Mouse (Mus musculus) hindbrain, embryonic 16.5 days (tissue): ENCODE data around the gene Entpd1. TPM values are rescaled to one million over a fixed set of nuclear protein-coding genes. Genes with fewer than 3 reads are reported as not detected.

Experiments used
- ATAC-seq: fragments of 200-750 bp; cut with Nextera tagmentation; 2 replicates; pipeline ENCODE4 v1.8.0; 2017; ENCODE audit warnings: moderate TSS enrichment, moderate library complexity
- H3K27ac ChIP-seq: fragments of 300-500 bp; sonication (generic); 2 replicates; pipeline ENCODE4 v1.5.1; 2014; ENCODE audit warnings: low read depth, mild to moderate bottlenecking, control low read depth, low read length, moderate library complexity
- H3K27me3 ChIP-seq: fragments of 300-500 bp; sonication (generic); replicated peaks from 2 replicates; pipeline ENCODE4 v1.6.1; 2014; ENCODE audit warnings: low read length; ENCODE audit not compliant: control insufficient read depth, insufficient read depth
- H3K36me3 ChIP-seq: fragments of 300-500 bp; sonication (generic); 2 replicates; pipeline ENCODE4 v1.6.1; 2014; ENCODE audit warnings: mild to moderate bottlenecking, low read length, moderate library complexity, mixed read lengths; ENCODE audit not compliant: control insufficient read depth, insufficient read depth
- H3K4me1 ChIP-seq: fragments of 300-500 bp; sonication (generic); 2 replicates; pipeline ENCODE4 v1.6.1; 2014; ENCODE audit warnings: low read depth, low read length; ENCODE audit not compliant: control insufficient read depth, insufficient read depth
- H3K4me2 ChIP-seq: fragments of 300-500 bp; sonication (generic); 2 replicates; pipeline ENCODE4 v1.6.1; 2014; ENCODE audit warnings: mild to moderate bottlenecking, low read length, control low read depth, moderate library complexity
- H3K4me3 ChIP-seq: fragments of 300-500 bp; sonication (generic); 2 replicates; pipeline ENCODE4 v1.5.1; 2014; ENCODE audit warnings: mild to moderate bottlenecking, low read length, control low read depth, moderate library complexity
- H3K9ac ChIP-seq: fragments of 300-500 bp; sonication (generic); 2 replicates; pipeline ENCODE4 v1.6.1; 2014; ENCODE audit warnings: low read depth, mild to moderate bottlenecking, control low read depth, low read length, moderate library complexity
- H3K9me3 ChIP-seq: fragments of 300-500 bp; sonication (generic); 2 replicates; pipeline ENCODE4 v1.6.1; 2014; ENCODE audit warnings: mild to moderate bottlenecking, low read length, moderate library complexity; ENCODE audit not compliant: control insufficient read depth
- WGBS: fragments of 180-500 bp; shearing (Covaris S2); extraction: QIAGEN DNeasy Blood & Tissue Kit; methylation state at CpG from one replicate; pipeline ENCODE4 v1.1.7; 2014; 5-methylcytosine and 5-hydroxymethylcytosine counted together
- polyA plus RNA-seq: library from polyadenylated mRNA; unstranded; fragments of >200 nt; fragmentation: Nextera tagmentation; extraction: Ambion mirVana; gene quantifications from 2 replicates; pipeline ENCODE4 v1.2.1, GENCODE M21; 2015

The Entpd1 gene
- polyA plus RNA-seq, 1 experiment from 2014 or later: 8.1 TPM

- Histone ChIP-seq H3K27me3 (no peaks in the 10 kb centered on the region), H3K36me3 (no peaks in the 10 kb centered on the region), H3K4me1 (peaks cover 13% of the 10 kb centered on the region), H3K4me2 (peak overlapping the region; percentile 53), H3K27ac (peak overlapping the region; percentile 86), H3K9ac (peak overlapping the region; percentile 60), H3K9me3 (no peaks in the 10 kb centered on the region), H3K4me3 (peak overlapping the region; percentile 24)
- WGBS: 13% methylated on average over 17 of the region's 17 CpGs
- peak; percentile 96 for ATAC-seq
These were observed 124.7 kb downstream of the Entpd1 start for GRCm38 (mm10) chr19:40736680-40737512.

GRCm38 (mm10) chr19:40737613-40738012 lies 125.4 kb downstream of the Entpd1 start:
- no peaks in the 10 kb centered on the region for H3K27me3 ChIP-seq
- no peaks in the 10 kb centered on the region for H3K36me3 ChIP-seq
- no peaks in the 10 kb centered on the region for H3K9me3 ChIP-seq
- 58% methylated on average over 5 of the region's 5 CpGs for WGBS
- H3K4me3 ChIP-seq: no peak overlapping the region
- peak; percentile 31 for ATAC-seq
- peak overlapping the region; percentile 53 for H3K4me2 ChIP-seq
- peaks cover 13% of the 10 kb centered on the region for H3K4me1 ChIP-seq
- H3K9ac ChIP-seq: peak overlapping the region; percentile 60
- H3K27ac ChIP-seq: peak overlapping the region; percentile 86

DNA sequence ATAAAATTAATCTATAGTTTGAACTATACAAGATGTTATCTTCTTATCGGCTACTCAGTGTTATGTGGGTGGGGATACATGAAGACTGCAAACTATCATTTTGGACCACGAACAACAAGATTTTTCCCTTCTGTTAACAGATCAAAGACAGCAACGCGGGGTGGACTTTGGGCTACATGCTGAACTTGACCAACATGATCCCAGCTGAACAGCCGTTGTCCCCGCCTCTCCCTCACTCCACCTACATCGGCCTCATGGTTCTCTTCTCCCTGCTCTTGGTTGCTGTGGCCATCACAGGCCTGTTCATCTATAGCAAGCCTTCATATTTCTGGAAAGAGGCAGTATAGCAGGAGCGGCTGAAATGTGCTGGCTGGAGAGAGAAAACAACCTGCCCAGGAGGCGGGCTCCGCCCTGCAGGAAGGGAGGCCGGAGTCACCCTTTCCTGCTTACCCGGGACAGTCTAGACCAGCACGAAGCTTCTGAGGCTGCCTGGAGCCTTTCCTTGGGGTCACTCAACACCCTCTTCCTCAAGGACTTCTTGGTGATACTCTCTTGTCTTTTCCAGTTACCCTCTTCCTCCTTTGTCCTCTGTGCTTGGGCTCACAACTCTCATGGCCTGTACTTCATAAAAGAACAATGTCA lies 126.6 kb downstream of the Entpd1 start:
- WGBS: 89% methylated on average over 13 of the region's 13 CpGs
- Histone ChIP-seq H3K9ac (no peak overlapping the region), H3K36me3 (no peaks in the 10 kb centered on the region), H3K27ac (no peak overlapping the region), H3K27me3 (no peaks in the 10 kb centered on the region), H3K9me3 (no peaks in the 10 kb centered on the region), H3K4me2 (no peak overlapping the region), H3K4me3 (no peak overlapping the region), H3K4me1 (peaks cover 13% of the 10 kb centered on the region)
- ATAC-seq: no peak

DNA sequence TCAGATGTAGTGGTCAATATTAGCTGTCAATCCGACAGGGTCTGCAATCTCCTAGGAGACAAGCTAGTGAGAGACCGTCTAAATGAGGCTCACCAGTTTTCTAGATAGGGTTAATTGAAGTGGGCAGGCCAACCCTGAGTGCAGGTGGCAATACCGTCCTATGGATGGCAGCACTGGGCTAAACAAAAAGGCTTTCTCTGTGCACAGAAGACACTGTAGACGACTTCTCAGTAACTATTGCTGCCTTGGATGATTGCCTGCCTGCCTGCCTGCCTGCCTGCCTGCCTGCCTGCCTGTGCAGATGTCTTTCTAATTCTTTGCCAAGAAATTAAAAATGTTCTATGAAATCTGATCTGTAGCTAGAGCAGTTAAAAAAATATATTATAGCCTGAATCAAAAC lies 134.4 kb downstream of the Entpd1 start:
- H3K4me2 ChIP-seq: no peak overlapping the region

GRCm38 (mm10) chr19:40748559-40748958 lies 136.4 kb downstream of the Entpd1 start, which contains the start of gene Cc2d2b:
Cc2d2b (plus strand) TSS chr19:40748753.
- H3K4me3 ChIP-seq: no peak within 1 kb of the TSS
- H3K4me1 ChIP-seq: no peaks in the 10 kb centered on the region
- 0 out of 2 replicates have a peak, but pooled peaks have one; percentile 24 for ATAC-seq
- H3K36me3 ChIP-seq: no peaks in the 10 kb centered on the region
- no peaks in the 10 kb centered on the region for H3K27me3 ChIP-seq
- no peak within 1 kb of the TSS for H3K27ac ChIP-seq
- 74% methylated on average over 16 of the region's 17 CpGs for WGBS
- H3K4me2 ChIP-seq: peak within 1 kb of the TSS; percentile 14; the same call in 1 of the 2 replicates
- no peak within 1 kb of the TSS for H3K9ac ChIP-seq
- H3K9me3 ChIP-seq: no peaks in the 10 kb centered on the region

More for the DNA sequence above, 134.4 kb downstream of the Entpd1 start:
- Histone ChIP-seq H3K27ac (no peak overlapping the region), H3K27me3 (no peaks in the 10 kb centered on the region), H3K4me1 (no peaks in the 10 kb centered on the region), H3K36me3 (no peaks in the 10 kb centered on the region), H3K9ac (no peak overlapping the region), H3K4me3 (no peak overlapping the region), H3K9me3 (no peaks in the 10 kb centered on the region)
- 42% methylated on average over 4 of the region's 4 CpGs for WGBS
- peak; percentile 52 for ATAC-seq

DNA sequence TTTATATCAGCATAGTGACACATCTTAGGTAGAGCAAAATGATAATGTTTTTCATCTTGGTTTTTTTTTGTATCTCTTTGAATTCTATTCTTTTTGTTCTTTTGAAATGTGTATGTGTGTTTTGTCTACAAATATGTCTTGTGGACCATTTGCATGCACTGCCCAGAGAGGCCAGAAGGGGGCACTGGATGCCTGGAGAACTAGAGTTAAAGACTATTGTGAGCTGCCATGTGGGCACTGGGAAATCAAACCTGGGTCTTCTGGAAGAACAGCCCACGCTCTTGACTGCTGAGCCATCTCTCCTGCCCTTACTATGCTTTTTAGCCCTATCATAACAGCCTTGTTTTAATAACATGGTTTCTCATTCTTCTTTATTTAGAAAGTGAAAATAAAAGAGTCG lies 142.1 kb downstream of the Entpd1 start:
- Histone ChIP-seq H3K4me1 (no peaks in the 10 kb centered on the region), H3K4me3 (no peak overlapping the region), H3K9me3 (no peaks in the 10 kb centered on the region), H3K27me3 (no peaks in the 10 kb centered on the region), H3K27ac (no peak overlapping the region), H3K36me3 (no peaks in the 10 kb centered on the region), H3K4me2 (no peak overlapping the region), H3K9ac (no peak overlapping the region)
- ATAC-seq: no peak
- 84% methylated on average over 2 of the region's 2 CpGs for WGBS

DNA sequence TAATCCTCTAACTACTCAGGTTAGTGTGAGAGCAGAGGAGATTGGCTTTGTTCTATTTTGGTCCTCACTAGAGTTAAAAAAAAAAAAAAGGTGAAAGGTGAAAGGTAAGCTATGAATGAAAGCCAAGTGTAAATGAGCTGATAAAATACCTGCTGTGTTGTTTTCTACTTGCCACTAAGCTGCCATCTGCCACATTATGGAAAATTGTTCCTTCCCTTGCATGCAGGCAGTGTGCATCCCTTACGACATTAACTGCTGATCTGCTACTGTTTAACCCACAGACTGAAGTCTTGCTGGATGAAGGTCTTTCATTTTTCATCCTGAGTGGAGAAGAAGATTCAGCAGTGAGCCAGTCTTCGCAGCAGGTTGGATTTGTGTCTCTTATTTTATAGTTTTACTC lies 147.9 kb downstream of the Entpd1 start:
- no peaks in the 10 kb centered on the region for H3K4me1 ChIP-seq
- ATAC-seq: 0 out of 2 replicates have a peak, but pooled peaks have one; percentile 35
- H3K4me3 ChIP-seq: no peak overlapping the region
- H3K36me3 ChIP-seq: no peaks in the 10 kb centered on the region
- H3K9me3 ChIP-seq: no peaks in the 10 kb centered on the region
- no peak overlapping the region for H3K9ac ChIP-seq
- 65% methylated on average over 2 of the region's 2 CpGs for WGBS
- H3K27me3 ChIP-seq: no peaks in the 10 kb centered on the region
- no peak overlapping the region for H3K27ac ChIP-seq
- no peak overlapping the region for H3K4me2 ChIP-seq

DNA sequence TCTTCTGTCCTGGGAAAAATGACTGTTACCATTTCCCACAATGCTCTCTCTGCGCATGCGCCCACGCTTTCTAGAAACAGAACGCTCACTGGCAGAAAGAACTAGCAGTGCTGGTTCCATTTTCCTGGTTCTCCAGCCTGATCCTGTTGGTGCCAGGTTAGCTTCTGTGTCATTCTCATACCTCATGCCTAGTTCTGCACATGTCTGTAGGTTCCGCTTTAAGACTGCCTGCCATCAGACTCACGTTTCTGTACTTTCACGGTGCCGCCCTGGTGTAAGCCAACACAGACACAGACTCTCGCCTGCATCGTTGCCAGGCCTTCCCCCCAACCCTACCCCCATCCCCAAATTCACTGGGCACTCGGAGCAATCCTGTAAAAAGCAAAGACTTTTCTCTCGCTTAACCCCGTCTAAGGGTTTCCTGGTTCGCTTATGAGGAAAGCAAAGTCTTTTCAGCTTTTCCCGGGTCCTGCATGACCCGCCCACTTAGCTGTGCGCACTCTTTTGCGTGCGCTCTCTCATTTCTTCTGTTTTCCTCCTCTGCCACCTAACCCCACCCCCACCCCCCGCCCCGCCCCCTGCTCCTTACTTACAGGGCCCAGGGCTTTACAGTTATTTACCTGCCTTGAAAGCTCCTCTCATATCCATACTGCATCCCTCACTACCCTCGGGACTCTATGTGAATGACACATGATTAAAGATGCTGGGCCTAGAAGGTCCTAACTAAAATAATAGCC lies 150.0 kb downstream of the Entpd1 start:
- peak overlapping the region; percentile 24 for H3K4me3 ChIP-seq
- peak; percentile 67 for ATAC-seq
- no peaks in the 10 kb centered on the region for H3K27me3 ChIP-seq
- no peak overlapping the region for H3K27ac ChIP-seq
- peak overlapping the region; percentile 49 for H3K4me2 ChIP-seq
- 38% methylated on average over 22 of the region's 22 CpGs for WGBS
- H3K9ac ChIP-seq: 0 out of 2 replicates have a peak overlapping the region, but pooled peaks have one; percentile 41
- H3K36me3 ChIP-seq: no peaks in the 10 kb centered on the region
- no peaks in the 10 kb centered on the region for H3K9me3 ChIP-seq
- H3K4me1 ChIP-seq: no peaks in the 10 kb centered on the region

GRCm38 (mm10) chr19:40767189-40767588 lies 155.0 kb downstream of the Entpd1 start:
- Histone ChIP-seq H3K9me3 (no peaks in the 10 kb centered on the region), H3K36me3 (no peaks in the 10 kb centered on the region), H3K4me2 (no peak overlapping the region), H3K27ac (no peak overlapping the region), H3K9ac (no peak overlapping the region), H3K4me1 (no peaks in the 10 kb centered on the region), H3K4me3 (no peak overlapping the region), H3K27me3 (no peaks in the 10 kb centered on the region)
- WGBS: 88% methylated on average over 2 of the region's 2 CpGs
- no peak for ATAC-seq
